Mouse (Mus musculus) forebrain, embryonic 16.5 days (tissue): ENCODE data around the gene Muc5b. TPM values are rescaled to one million over a fixed set of nuclear protein-coding genes. Genes with fewer than 3 reads are reported as not detected.

ENCODE experiments used
- ATAC-seq: fragments of 200-750 bp; cut with Nextera tagmentation; 2 replicates; pipeline ENCODE4 v1.8.0; 2017; ENCODE audit warnings: mild to moderate bottlenecking, moderate library complexity
- H3K27ac ChIP-seq: fragments of 300-500 bp; sonication (generic); 2 replicates; pipeline ENCODE4 v1.5.1; 2014; ENCODE audit warnings: low read length, control low read depth
- H3K27me3 ChIP-seq: fragments of 300-500 bp; sonication (generic); replicated peaks from 2 replicates; pipeline ENCODE4 v1.6.1; 2014; ENCODE audit warnings: low read length; ENCODE audit not compliant: control insufficient read depth, insufficient read depth
- H3K36me3 ChIP-seq: fragments of 300-500 bp; sonication (generic); 2 replicates; pipeline ENCODE4 v1.6.1; 2014; ENCODE audit not compliant: control insufficient read depth, insufficient read depth
- H3K4me1 ChIP-seq: fragments of 300-500 bp; sonication (generic); replicated peaks from 2 replicates; pipeline ENCODE4 v1.6.1; 2014; ENCODE audit warnings: low read length; ENCODE audit not compliant: control insufficient read depth, insufficient read depth
- H3K4me2 ChIP-seq: fragments of 300-500 bp; sonication (generic); 2 replicates; pipeline ENCODE4 v1.6.1; 2014; ENCODE audit warnings: mild to moderate bottlenecking, low read length, control low read depth
- H3K4me3 ChIP-seq: fragments of 300-500 bp; sonication (generic); replicated peaks from 2 replicates; pipeline ENCODE4 v1.5.1; 2014; ENCODE audit warnings: mild to moderate bottlenecking, low read length, control low read depth
- H3K9ac ChIP-seq: fragments of 300-500 bp; sonication (generic); replicated peaks from 2 replicates; pipeline ENCODE4 v1.6.1; 2014; ENCODE audit warnings: low read depth, low read length, control low read depth
- H3K9me3 ChIP-seq: fragments of 300-500 bp; sonication (generic); 2 replicates; pipeline ENCODE4 v1.6.1; 2016; ENCODE audit warnings: low read length; ENCODE audit not compliant: control insufficient read depth
- WGBS: fragments of 180-500 bp; shearing (Covaris S2); extraction: QIAGEN DNeasy Blood & Tissue Kit; methylation state at CpG from one replicate; pipeline ENCODE4 v1.1.7; 2014; 5-methylcytosine and 5-hydroxymethylcytosine counted together
- polyA plus RNA-seq: library from polyadenylated mRNA; unstranded; fragments of >200 nt; fragmentation: Nextera tagmentation; extraction: Ambion mirVana; gene quantifications from 2 replicates; pipeline ENCODE4 v1.2.1, GENCODE M21; 2015

Gene Muc5b
- polyA plus RNA-seq, 1 experiment from 2014 or later, result 0.08 TPM

GRCm38 (mm10) chr7:141874891-141875290 lies 36.0 kb downstream of the Muc5b start:
- WGBS, result 89% methylated on average over 5 of the region's 5 CpGs
- Histone ChIP-seq H3K27me3 (no peaks in the 10 kb centered on the region), H3K36me3 (peaks cover 6% of the 10 kb centered on the region), H3K27ac (0 out of 2 replicates have a peak overlapping the region, but pooled peaks have one; percentile 11), H3K4me1 (no peaks in the 10 kb centered on the region), H3K4me2 (no peak overlapping the region), H3K9me3 (no peaks in the 10 kb centered on the region), H3K4me3 (no peak overlapping the region), H3K9ac (no peak overlapping the region)
- no peak for ATAC-seq

- no peak overlapping the region for H3K9ac ChIP-seq
- no peak for ATAC-seq
- peaks cover 12% of the 10 kb centered on the region for H3K36me3 ChIP-seq
- H3K4me2 ChIP-seq, result no peak overlapping the region
- no peaks in the 10 kb centered on the region for H3K4me1 ChIP-seq
- WGBS, result 100% methylated on average over 2 of the region's 2 CpGs
- no peak overlapping the region for H3K27ac ChIP-seq
- no peak overlapping the region for H3K4me3 ChIP-seq
- no peaks in the 10 kb centered on the region for H3K9me3 ChIP-seq
- H3K27me3 ChIP-seq, result no peaks in the 10 kb centered on the region
These were observed 39.9 kb downstream of the Muc5b start for GRCm38 (mm10) chr7:141878813-141879212.

- Histone ChIP-seq H3K4me2 (no peak overlapping the region), H3K36me3 (peaks cover 43% of the 10 kb centered on the region), H3K27me3 (no peaks in the 10 kb centered on the region), H3K4me1 (peaks cover 6% of the 10 kb centered on the region), H3K27ac (no peak overlapping the region), H3K4me3 (no peak overlapping the region), H3K9me3 (no peaks in the 10 kb centered on the region), H3K9ac (no peak overlapping the region)
- WGBS, result 92% methylated on average over 7 of the region's 7 CpGs
- no peak for ATAC-seq
These were observed 53.3 kb downstream of the Muc5b start for GRCm38 (mm10) chr7:141892151-141892550.

- Histone ChIP-seq H3K4me3 (peak overlapping the region; percentile 81), H3K27ac (peak overlapping the region; percentile 67), H3K27me3 (no peaks in the 10 kb centered on the region; the same call in 1 of the 2 replicates), H3K4me2 (peak overlapping the region; percentile 93), H3K4me1 (peaks cover 31% of the 10 kb centered on the region), H3K9me3 (no peaks in the 10 kb centered on the region), H3K9ac (peak overlapping the region; percentile 92), H3K36me3 (no peaks in the 10 kb centered on the region)
- ATAC-seq, result peak; percentile 34
- WGBS, result 0% methylated on average over 16 of the region's 16 CpGs
These were observed 63.0 kb downstream of the Muc5b start for GRCm38 (mm10) chr7:141901825-141902224.

GRCm38 (mm10) chr7:141902269-141902729 lies 63.4 kb downstream of the Muc5b start:
- Histone ChIP-seq H3K36me3 (no peaks in the 10 kb centered on the region), H3K4me1 (peaks cover 26% of the 10 kb centered on the region), H3K9me3 (no peaks in the 10 kb centered on the region), H3K4me2 (peak overlapping the region; percentile 93), H3K9ac (peak overlapping the region; percentile 92), H3K4me3 (peak overlapping the region; percentile 81), H3K27me3 (no peaks in the 10 kb centered on the region; the same call in 1 of the 2 replicates), H3K27ac (peak overlapping the region; percentile 67)
- peak; percentile 97 for ATAC-seq
- under 1% methylated on average over 41 of the region's 44 CpGs for WGBS

GRCm38 (mm10) chr7:141902791-141903190 lies 63.9 kb downstream of the Muc5b start:
- Histone ChIP-seq H3K9ac (peak overlapping the region; percentile 41), H3K27me3 (no peaks in the 10 kb centered on the region; the same call in 1 of the 2 replicates), H3K4me2 (peak overlapping the region; percentile 52), H3K9me3 (no peaks in the 10 kb centered on the region), H3K27ac (peak overlapping the region; percentile 48), H3K4me1 (peaks cover 26% of the 10 kb centered on the region), H3K36me3 (no peaks in the 10 kb centered on the region), H3K4me3 (peak overlapping the region; percentile 81)
- no peak for ATAC-seq
- WGBS, result 68% methylated on average over 4 of the region's 4 CpGs

- H3K4me3 ChIP-seq, result no peak overlapping the region
- H3K4me1 ChIP-seq, result no peaks in the 10 kb centered on the region
- no peak overlapping the region for H3K27ac ChIP-seq
- H3K9ac ChIP-seq, result no peak overlapping the region
- WGBS, result 77% methylated on average over 6 of the region's 6 CpGs
- H3K36me3 ChIP-seq, result no peaks in the 10 kb centered on the region
- H3K4me2 ChIP-seq, result no peak overlapping the region
- peaks cover 2% of the 10 kb centered on the region; the same call in 1 of the 2 replicates for H3K27me3 ChIP-seq
- no peaks in the 10 kb centered on the region for H3K9me3 ChIP-seq
- no peak for ATAC-seq
These were observed 69.7 kb downstream of the Muc5b start for GRCm38 (mm10) chr7:141908591-141908990.

GRCm38 (mm10) chr7:141911305-141911704 lies 72.4 kb downstream of the Muc5b start:
- no peaks in the 10 kb centered on the region for H3K4me1 ChIP-seq
- no peaks in the 10 kb centered on the region for H3K9me3 ChIP-seq
- WGBS, result 72% methylated on average over 3 of the region's 3 CpGs
- no peak overlapping the region for H3K27ac ChIP-seq
- no peaks in the 10 kb centered on the region for H3K36me3 ChIP-seq
- H3K4me3 ChIP-seq, result no peak overlapping the region
- no peak overlapping the region for H3K9ac ChIP-seq
- 0 out of 2 replicates have a peak, but pooled peaks cover 2% of the 10 kb centered on the region for H3K27me3 ChIP-seq
- no peak overlapping the region for H3K4me2 ChIP-seq
- no peak for ATAC-seq

GRCm38 (mm10) chr7:141918407-141918806 lies 79.5 kb downstream of the Muc5b start, which contains the start of gene Tollip:
Tollip (minus strand) TSS chr7:141918507.
- H3K4me3 ChIP-seq, result no peak within 1 kb of the TSS
- H3K9ac ChIP-seq, result no peak within 1 kb of the TSS
- no peak for ATAC-seq
- no peaks in the 10 kb centered on the region for H3K9me3 ChIP-seq
- no peaks in the 10 kb centered on the region for H3K4me1 ChIP-seq
- 92% methylated on average over 2 of the region's 2 CpGs for WGBS
- H3K27me3 ChIP-seq, result no peaks in the 10 kb centered on the region
- H3K27ac ChIP-seq, result no peak within 1 kb of the TSS
- no peak within 1 kb of the TSS for H3K4me2 ChIP-seq
- no peaks in the 10 kb centered on the region for H3K36me3 ChIP-seq
